Mouse (Mus musculus): Measurements from ENCODE around the gene Ctdsp2. TPM values are rescaled to one million over a fixed set of nuclear protein-coding genes. Genes with fewer than 3 reads are reported as not detected.

Gene Ctdsp2
- polyA plus RNA-seq, 1 experiment from 2014 or later, result 39.6 TPM

- H3K9ac ChIP-seq, result peak overlapping the region; percentile 100
- no peak for ATAC-seq (ENCODE audit: extremely low read depth, insufficient number of reproducible peaks, low FRiP score, low TSS enrichment)
- peaks cover 81% of the 10 kb centered on the region for H3K4me1 ChIP-seq
- H3K9me3 ChIP-seq, result no peaks in the 10 kb centered on the region
- peak overlapping the region; percentile 100 for H3K27ac ChIP-seq (replicated peaks)
- peak overlapping the region; percentile 86 for H3K4me2 ChIP-seq
- H3K36me3 ChIP-seq, result no peaks in the 10 kb centered on the region
- H3K4me3 ChIP-seq, result peak overlapping the region; percentile 97
- 25% methylated on average over 14 of the region's 14 CpGs for WGBS
- H3K27me3 ChIP-seq (replicated peaks), result no peaks in the 10 kb centered on the region
Measured at GRCm38 (mm10) chr10:126983193-126983725, 4.7 kb downstream of the Ctdsp2 start.

- Histone ChIP-seq H3K9ac (peak overlapping the region; percentile 100), H3K4me3 (peak overlapping the region; percentile 97), H3K9me3 (no peaks in the 10 kb centered on the region), H3K4me1 (peaks cover 92% of the 10 kb centered on the region), H3K27me3 (replicated peaks) (no peaks in the 10 kb centered on the region), H3K36me3 (no peaks in the 10 kb centered on the region), H3K27ac (replicated peaks) (peak overlapping the region; percentile 100), H3K4me2 (peak overlapping the region; percentile 86)
- no peak for ATAC-seq (ENCODE audit: extremely low read depth, insufficient number of reproducible peaks, low FRiP score, low TSS enrichment)
- WGBS, result 14% methylated on average over 5 of the region's 5 CpGs
Measured at GRCm38 (mm10) chr10:126984189-126985004, 5.9 kb downstream of the Ctdsp2 start.

- H3K4me1 ChIP-seq, result peaks cover 99% of the 10 kb centered on the region
- peak overlapping the region; percentile 100 for H3K9ac ChIP-seq
- no peak for ATAC-seq (ENCODE audit: extremely low read depth, insufficient number of reproducible peaks, low FRiP score, low TSS enrichment)
- H3K36me3 ChIP-seq, result no peaks in the 10 kb centered on the region
- peak overlapping the region; percentile 100 for H3K27ac ChIP-seq (replicated peaks)
- WGBS, result 75% methylated on average over 4 of the region's 4 CpGs
- H3K4me2 ChIP-seq, result peak overlapping the region; percentile 86
- H3K9me3 ChIP-seq, result no peaks in the 10 kb centered on the region
- peak overlapping the region; percentile 4; the same call in 1 of the 2 replicates for H3K4me3 ChIP-seq
- no peaks in the 10 kb centered on the region for H3K27me3 ChIP-seq (replicated peaks)
Measured at GRCm38 (mm10) chr10:126985127-126985526, 6.6 kb downstream of the Ctdsp2 start.

GRCm38 (mm10) chr10:126985579-126985978, 7.1 kb downstream of the Ctdsp2 start:
- H3K27ac ChIP-seq (replicated peaks), result peak overlapping the region; percentile 100
- H3K9me3 ChIP-seq, result no peaks in the 10 kb centered on the region
- H3K4me3 ChIP-seq, result no peak overlapping the region
- no peak for ATAC-seq (ENCODE audit: extremely low read depth, insufficient number of reproducible peaks, low FRiP score, low TSS enrichment)
- no peaks in the 10 kb centered on the region for H3K27me3 ChIP-seq (replicated peaks)
- no peaks in the 10 kb centered on the region for H3K36me3 ChIP-seq
- H3K9ac ChIP-seq, result peak overlapping the region; percentile 69
- H3K4me1 ChIP-seq, result peaks cover 100% of the 10 kb centered on the region
- WGBS, result 86% methylated on average over 9 of the region's 9 CpGs
- 0 out of 2 replicates have a peak overlapping the region, but pooled peaks have one; percentile 54 for H3K4me2 ChIP-seq

- 32% methylated on average over 4 of the region's 4 CpGs for WGBS
- Histone ChIP-seq H3K9ac (peak overlapping the region; percentile 69), H3K36me3 (peaks cover 5% of the 10 kb centered on the region), H3K4me2 (peak overlapping the region; percentile 54), H3K27ac (replicated peaks) (peak overlapping the region; percentile 100), H3K9me3 (no peaks in the 10 kb centered on the region), H3K27me3 (replicated peaks) (no peaks in the 10 kb centered on the region), H3K4me1 (peaks cover 100% of the 10 kb centered on the region), H3K4me3 (peak overlapping the region; percentile 17)
- peak; percentile 38; the same call in 1 of the 2 replicates for ATAC-seq (ENCODE audit: extremely low read depth, insufficient number of reproducible peaks, low FRiP score, low TSS enrichment)
Measured at GRCm38 (mm10) chr10:126986541-126986961, 8.0 kb downstream of the Ctdsp2 start.

GRCm38 (mm10) chr10:126987183-126988118, 8.9 kb downstream of the Ctdsp2 start:
- Histone ChIP-seq H3K36me3 (peaks cover 14% of the 10 kb centered on the region), H3K4me2 (peak overlapping the region; percentile 54), H3K27ac (replicated peaks) (peak overlapping the region; percentile 100), H3K4me3 (peak overlapping the region; percentile 17), H3K9ac (peak overlapping the region; percentile 69), H3K4me1 (peaks cover 92% of the 10 kb centered on the region), H3K9me3 (no peaks in the 10 kb centered on the region), H3K27me3 (replicated peaks) (no peaks in the 10 kb centered on the region)
- ATAC-seq (ENCODE audit: extremely low read depth, insufficient number of reproducible peaks, low FRiP score, low TSS enrichment), result no peak
- WGBS, result 49% methylated on average over 8 of the region's 8 CpGs

- Histone ChIP-seq H3K4me3 (peak overlapping the region; percentile 3; the same call in 1 of the 2 replicates), H3K4me1 (peaks cover 80% of the 10 kb centered on the region), H3K36me3 (peaks cover 26% of the 10 kb centered on the region), H3K9me3 (no peaks in the 10 kb centered on the region), H3K27me3 (replicated peaks) (no peaks in the 10 kb centered on the region), H3K9ac (peak overlapping the region; percentile 68), H3K27ac (replicated peaks) (peak overlapping the region; percentile 100), H3K4me2 (peak overlapping the region; percentile 54)
- ATAC-seq (ENCODE audit: extremely low read depth, insufficient number of reproducible peaks, low FRiP score, low TSS enrichment), result no peak
- WGBS, result 32% methylated on average over 5 of the region's 5 CpGs
Measured at GRCm38 (mm10) chr10:126988513-126989165, 10.1 kb downstream of the Ctdsp2 start.

GRCm38 (mm10) chr10:126990313-126991056, 12.0 kb downstream of the Ctdsp2 start:
- Histone ChIP-seq H3K9ac (peak overlapping the region; percentile 69), H3K36me3 (peaks cover 44% of the 10 kb centered on the region), H3K4me3 (no peak overlapping the region), H3K27ac (replicated peaks) (peak overlapping the region; percentile 71), H3K4me2 (peak overlapping the region; percentile 19; the same call in 1 of the 2 replicates), H3K9me3 (no peaks in the 10 kb centered on the region), H3K27me3 (replicated peaks) (no peaks in the 10 kb centered on the region), H3K4me1 (peaks cover 62% of the 10 kb centered on the region)
- 34% methylated on average over 7 of the region's 7 CpGs for WGBS
- ATAC-seq (ENCODE audit: extremely low read depth, insufficient number of reproducible peaks, low FRiP score, low TSS enrichment), result peak; percentile 47; the same call in 1 of the 2 replicates

- Histone ChIP-seq H3K4me2 (no peak overlapping the region), H3K36me3 (peaks cover 53% of the 10 kb centered on the region)
Measured at GRCm38 (mm10) chr10:126991676-126992075, 13.2 kb downstream of the Ctdsp2 start.

GRCm38 (mm10) chr10:126993621-126994020, 15.1 kb downstream of the Ctdsp2 start:
- Histone ChIP-seq H3K4me3 (no peak overlapping the region), H3K27ac (replicated peaks) (no peak overlapping the region), H3K27me3 (replicated peaks) (no peaks in the 10 kb centered on the region), H3K36me3 (peaks cover 69% of the 10 kb centered on the region), H3K9ac (no peak overlapping the region), H3K4me1 (peaks cover 37% of the 10 kb centered on the region), H3K4me2 (no peak overlapping the region), H3K9me3 (no peaks in the 10 kb centered on the region)
- WGBS, result 81% methylated on average over 3 of the region's 3 CpGs
- no peak for ATAC-seq (ENCODE audit: extremely low read depth, insufficient number of reproducible peaks, low FRiP score, low TSS enrichment)

More at GRCm38 (mm10) chr10:126991676-126992075, 13.2 kb downstream of the Ctdsp2 start:
- H3K27ac ChIP-seq (replicated peaks), result no peak overlapping the region
- H3K4me1 ChIP-seq, result peaks cover 50% of the 10 kb centered on the region
- no peak for ATAC-seq (ENCODE audit: extremely low read depth, insufficient number of reproducible peaks, low FRiP score, low TSS enrichment)
- no peaks in the 10 kb centered on the region for H3K27me3 ChIP-seq (replicated peaks)
- H3K4me3 ChIP-seq, result no peak overlapping the region
- no peak overlapping the region for H3K9ac ChIP-seq
- 53% methylated on average over 3 of the region's 3 CpGs for WGBS
- no peaks in the 10 kb centered on the region for H3K9me3 ChIP-seq

All from heart, embryonic 13.5 days (tissue).